In the genomic region with DNA sequence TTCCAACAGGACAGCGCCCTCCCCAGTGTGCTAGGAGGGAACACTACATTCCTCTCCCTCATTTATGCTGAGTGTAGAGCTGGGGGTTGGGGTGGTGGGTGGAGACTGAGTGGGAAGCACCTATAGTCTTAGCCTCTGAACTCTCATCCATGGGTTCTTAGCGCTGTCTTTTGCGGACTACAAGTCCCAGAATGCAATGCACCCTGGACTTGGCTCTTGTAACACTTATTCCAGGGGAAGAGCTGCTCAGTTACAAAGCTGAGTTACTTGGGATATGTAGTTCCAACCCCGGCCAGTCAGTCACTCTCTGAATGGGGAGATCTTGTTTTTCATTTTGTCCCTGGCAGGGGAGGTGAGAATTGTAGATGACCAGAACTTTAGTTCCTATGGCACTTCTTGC, we compare ENCODE assay signal across 9 mouse cellular contexts. TPM values are rescaled to one million over a fixed set of nuclear protein-coding genes. Genes with fewer than 3 reads are reported as not detected.
DNase-seq lines count a peak whose midpoint lies in the region; ATAC-seq and TF ChIP-seq lines count a peak whose summit lies in the region.
"Had no signal": no experiment of that assay in that cellular context is flagged by ENCODE, and none has a peak within 500 bp of the region (broad histone marks: within the 10 kb centered on the region; RNA-seq: fewer than 3 reads in every experiment).

No protein-coding gene starts in this region.

- H3K4me1 ChIP-seq in forebrain, embryonic 15.5 days, result peaks cover 12% of the 10 kb centered on the region
- peaks cover 11% of the 10 kb centered on the region for H3K4me1 ChIP-seq in lung, embryonic 15.5 days

- WGBS in forebrain, embryonic 15.5 days, result 19% methylated on average over 4 of the region's 4 CpGs
- WGBS in lung, embryonic 15.5 days, result 24% methylated on average over 4 of the region's 4 CpGs

- H3K27me3 ChIP-seq in forebrain, embryonic 15.5 days, result no peaks in the 10 kb centered on the region
- no peaks in the 10 kb centered on the region for H3K27me3 ChIP-seq in lung, embryonic 15.5 days

- peak; percentile 84 for ATAC-seq in forebrain, embryonic 15.5 days (replicated peaks)
- ATAC-seq in lung, embryonic 15.5 days (ENCODE audit: borderline replicate concordance, extremely low read depth, low FRiP score, low TSS enrichment), result peak; percentile 47; the same call in 1 of the 2 replicates

- no peak overlapping the region for H3K4me3 ChIP-seq in forebrain, embryonic 15.5 days
- H3K4me3 ChIP-seq in lung, embryonic 15.5 days, result no peak overlapping the region
- H3K4me3 ChIP-seq: erythroblast, embryonic 14.5 days had no signal

- no peak for TF ChIP-seq CTCF in brain, embryonic 14.5 days (IDR thresholded peaks at IDR 0.05; ENCODE audit: borderline replicate concordance, extremely low read depth, insufficient read depth, insufficient read length)

- H3K9me3 ChIP-seq in forebrain, embryonic 15.5 days, result no peaks in the 10 kb centered on the region
- no peaks in the 10 kb centered on the region for H3K9me3 ChIP-seq in lung, embryonic 15.5 days

- peak; percentile 74 for DNase-seq in right cerebral cortex, adult 18-20 months
- no peak for DNase-seq in right cerebral cortex, postnatal 14 days
- peak; percentile 88 for DNase-seq in brain, embryonic 14.5 days (ENCODE audit: low read depth)
- DNase-seq in kidney, adult 8-10 months, result peak; percentile 50 to 61
- DNase-seq in skeletal muscle tissue, adult 2 months (ENCODE audit: low read depth, low spot score), result peak; percentile 71
- no peak for DNase-seq in urinary bladder, adult 2 months (ENCODE audit: low spot score)

- H3K4me2 ChIP-seq in forebrain, embryonic 15.5 days (replicated peaks), result no peak overlapping the region
- H3K4me2 ChIP-seq in lung, embryonic 15.5 days, result no peak overlapping the region

- H3K36me3 ChIP-seq in forebrain, embryonic 15.5 days, result peaks cover 16% of the 10 kb centered on the region; the same call in 1 of the 2 replicates
- H3K36me3 ChIP-seq in lung, embryonic 15.5 days, result peaks cover 6% of the 10 kb centered on the region; the same call in 1 of the 2 replicates

- no peak overlapping the region for H3K27ac ChIP-seq in forebrain, embryonic 15.5 days (replicated peaks)
- H3K27ac ChIP-seq in lung, embryonic 15.5 days, result no peak overlapping the region

- H3K9ac ChIP-seq in forebrain, embryonic 15.5 days (replicated peaks), result no peak overlapping the region
- no peak overlapping the region for H3K9ac ChIP-seq in lung, embryonic 15.5 days

- TF ChIP-seq POLR2A in brain, embryonic 14.5 days (IDR thresholded peaks at IDR 0.05; ENCODE audit: borderline replicate concordance, extremely low read depth, insufficient read depth, insufficient read length, poor library complexity, severe bottlenecking), result no peak

RNA-seq across cellular contexts. Expression of a gene that starts 8.6 kb away (rescaled TPM):
- 52.4 and 53.3 TPM in 2 replicates for polyA plus RNA-seq in brain, embryonic 14.5 days (2012; rRNA removed)
- 53.0 and 54.0 TPM in 2 replicates for polyA plus RNA-seq in forebrain, embryonic 15.5 days (2015; fragmentation: Nextera tagmentation; extraction: Ambion mirVana)
- 30.8 and 33.3 TPM in 2 replicates for polyA plus RNA-seq in lung, embryonic 15.5 days (2015; fragmentation: Nextera tagmentation; extraction: Ambion mirVana)
- 34.6 and 37.8 TPM in 2 replicates for polyA plus RNA-seq in urinary bladder, adult 2 months (2012; rRNA removed)

RNA-seq across cellular contexts. Expression of a gene that starts 12.9 kb away (rescaled TPM):
- not detected in 2 replicates for polyA plus RNA-seq in brain, embryonic 14.5 days (2012; rRNA removed)
- not detected in 2 replicates for polyA plus RNA-seq in forebrain, embryonic 15.5 days (2015; fragmentation: Nextera tagmentation; extraction: Ambion mirVana)
- not detected in 2 replicates for polyA plus RNA-seq in lung, embryonic 15.5 days (2015; fragmentation: Nextera tagmentation; extraction: Ambion mirVana)
- not detected in 2 replicates for polyA plus RNA-seq in urinary bladder, adult 2 months (2012; rRNA removed)
- polyA plus RNA-seq: erythroblast, embryonic 14.5 days had no signal

RNA-seq across cellular contexts. Expression of a gene that starts 19.5 kb away (rescaled TPM):
- polyA plus RNA-seq in brain, embryonic 14.5 days (2012; rRNA removed), result 33.4 and 53.4 TPM in 2 replicates
- 6.9 and 8.7 TPM in 2 replicates for polyA plus RNA-seq in forebrain, embryonic 15.5 days (2015; fragmentation: Nextera tagmentation; extraction: Ambion mirVana)
- 0.39 and 0.72 TPM in 2 replicates for polyA plus RNA-seq in lung, embryonic 15.5 days (2015; fragmentation: Nextera tagmentation; extraction: Ambion mirVana)
- polyA plus RNA-seq in urinary bladder, adult 2 months (2012; rRNA removed), result 0.40 and 0.65 TPM in 2 replicates
- polyA plus RNA-seq: erythroblast, embryonic 14.5 days had no signal

RNA-seq across cellular contexts. Expression of a gene that starts 25.2 kb away (rescaled TPM):
- 3.3 and 7.9 TPM in 2 replicates for polyA plus RNA-seq in brain, embryonic 14.5 days (2012; rRNA removed)
- polyA plus RNA-seq in forebrain, embryonic 15.5 days (2015; fragmentation: Nextera tagmentation; extraction: Ambion mirVana), result 14.9 and 19.5 TPM in 2 replicates
- 35.8 and 44.9 TPM in 2 replicates for polyA plus RNA-seq in lung, embryonic 15.5 days (2015; fragmentation: Nextera tagmentation; extraction: Ambion mirVana)
- 29.2 and 60.9 TPM in 2 replicates for polyA plus RNA-seq in urinary bladder, adult 2 months (2012; rRNA removed)

RNA-seq across cellular contexts. Expression of a gene that starts 33.4 kb away (rescaled TPM):
- polyA plus RNA-seq in brain, embryonic 14.5 days (2012; rRNA removed), result 78.9 and 87.2 TPM in 2 replicates
- polyA plus RNA-seq in forebrain, embryonic 15.5 days (2015; fragmentation: Nextera tagmentation; extraction: Ambion mirVana), result 38.6 and 51.0 TPM in 2 replicates
- polyA plus RNA-seq in lung, embryonic 15.5 days (2015; fragmentation: Nextera tagmentation; extraction: Ambion mirVana), result 0.91 and 1.4 TPM in 2 replicates
- polyA plus RNA-seq in urinary bladder, adult 2 months (2012; rRNA removed), result 0.31 and 0.52 TPM in 2 replicates
- polyA plus RNA-seq: erythroblast, embryonic 14.5 days had no signal

Comparison
In these comparisons a context has a peak if more than half of its experiments do, and no peak if none do; other contexts are left out.
1. DNase-seq: peak in right cerebral cortex, adult 18-20 months (single experiment), brain, embryonic 14.5 days (single experiment), kidney, adult 8-10 months (2 of 2) and skeletal muscle tissue, adult 2 months (single experiment); none in right cerebral cortex, postnatal 14 days (single experiment) and urinary bladder, adult 2 months (single experiment).